24 mouse cellular contexts compared by ENCODE assay signal in genomic region chr9:14076728-14077127, GRCm38 (mm10).
DNase-seq lines count a peak whose midpoint lies in the region; ATAC-seq and TF ChIP-seq lines count a peak whose summit lies in the region.
"Had no signal": no experiment of that assay in that cellular context is flagged by ENCODE, and none has a peak within 500 bp of the region (broad histone marks: within the 10 kb centered on the region; RNA-seq: fewer than 3 reads in every experiment).

No protein-coding gene starts in this region.

- H3K4me1 ChIP-seq in hindbrain, postnatal 0 days (ENCODE audit: insufficient read depth, low read length) = no peaks in the 10 kb centered on the region
- H3K4me1 ChIP-seq in hindbrain, embryonic 13.5 days (replicated peaks) = peaks cover 8% of the 10 kb centered on the region
- H3K4me1 ChIP-seq: forebrain, embryonic 10.5 days; forebrain, embryonic 12.5 days had no signal

- peak; percentile 34 to 79 for DNase-seq in adrenal gland, adult (ENCODE audit: inconsistent age in 2 of 2, low spot score in 1 of 2)
- DNase-seq in adrenal gland, postnatal 4 days (ENCODE audit: low spot score in 2 of 2) = no peak
- peak; percentile 45 for DNase-seq in adrenal gland, postnatal 14 days
- DNase-seq in adrenal gland, adult 2 months = no peak
- DNase-seq in hindbrain, postnatal 0 days (ENCODE audit: low spot score) = peak; percentile 12
- DNase-seq: B cell, adult 2 months; cerebellum, adult 11 months; cerebellum, adult 18-20 months; cerebellum, adult 8-10 months; cerebellum, adult 9-11 months; cerebellum, postnatal 14 days; cerebellum, postnatal 36 days; embryo, embryonic 11 days had no signal

- H3K27me3 ChIP-seq in hindbrain, postnatal 0 days (ENCODE audit: insufficient read depth, low read length) = no peaks in the 10 kb centered on the region
- no peaks in the 10 kb centered on the region for H3K27me3 ChIP-seq in hindbrain, embryonic 13.5 days
- H3K27me3 ChIP-seq: CH12.LX; embryonic facial prominence, embryonic 13.5 days; embryonic facial prominence, embryonic 15.5 days; forebrain, embryonic 12.5 days had no signal

- no peak for TF ChIP-seq CTCF in hindbrain, postnatal 0 days (IDR thresholded peaks at IDR 0.05; ENCODE audit: low read depth)

- no peak overlapping the region for H3K4me3 ChIP-seq in hindbrain, postnatal 0 days (ENCODE audit: low read length)
- H3K4me3 ChIP-seq in hindbrain, embryonic 13.5 days = no peak overlapping the region
- H3K4me3 ChIP-seq: embryonic facial prominence, embryonic 13.5 days; embryonic facial prominence, embryonic 15.5 days; erythroblast, embryonic 14.5 days; forebrain, embryonic 10.5 days; forebrain, embryonic 12.5 days had no signal

- H3K27ac ChIP-seq in hindbrain, postnatal 0 days = no peak overlapping the region
- H3K27ac ChIP-seq in hindbrain, embryonic 13.5 days = no peak overlapping the region
- H3K27ac ChIP-seq: embryonic facial prominence, embryonic 13.5 days; embryonic facial prominence, embryonic 15.5 days; forebrain, embryonic 10.5 days; forebrain, embryonic 12.5 days had no signal

- no peak for ATAC-seq in hindbrain, postnatal 0 days
- no peak for ATAC-seq in hindbrain, embryonic 13.5 days (ENCODE audit: low FRiP score)
- ATAC-seq: CD4-positive, CD25-positive, alpha-beta regulatory T cell, adult 4 months; forebrain, embryonic 14.5 days; forebrain, embryonic 16.5 days had no signal

- no peak overlapping the region for H3K4me2 ChIP-seq in hindbrain, postnatal 0 days (ENCODE audit: low read depth, low read length)
- no peak overlapping the region for H3K4me2 ChIP-seq in hindbrain, embryonic 13.5 days
- H3K4me2 ChIP-seq: embryonic facial prominence, embryonic 13.5 days; embryonic facial prominence, embryonic 15.5 days; forebrain, embryonic 12.5 days had no signal

- H3K9ac ChIP-seq in hindbrain, postnatal 0 days (replicated peaks; ENCODE audit: low read length) = no peak overlapping the region
- H3K9ac ChIP-seq in hindbrain, embryonic 13.5 days = no peak overlapping the region
- H3K9ac ChIP-seq: embryonic facial prominence, embryonic 13.5 days; embryonic facial prominence, embryonic 15.5 days; forebrain, embryonic 12.5 days had no signal

- 51% methylated on average over 5 of the region's 5 CpGs for WGBS in hindbrain, postnatal 0 days
- 77% methylated on average over 5 of the region's 5 CpGs for WGBS in hindbrain, embryonic 13.5 days

- no peaks in the 10 kb centered on the region for H3K36me3 ChIP-seq in hindbrain, postnatal 0 days (ENCODE audit: insufficient read depth, low read length)
- no peaks in the 10 kb centered on the region for H3K36me3 ChIP-seq in hindbrain, embryonic 13.5 days
- H3K36me3 ChIP-seq: embryonic facial prominence, embryonic 13.5 days; embryonic facial prominence, embryonic 15.5 days; forebrain, embryonic 10.5 days; forebrain, embryonic 12.5 days; G1E had no signal

- no peaks in the 10 kb centered on the region for H3K9me3 ChIP-seq in hindbrain, postnatal 0 days (ENCODE audit: low read length)
- no peaks in the 10 kb centered on the region for H3K9me3 ChIP-seq in hindbrain, embryonic 13.5 days
- H3K9me3 ChIP-seq: embryonic facial prominence, embryonic 13.5 days; embryonic facial prominence, embryonic 15.5 days; forebrain, embryonic 10.5 days; forebrain, embryonic 12.5 days; G1E had no signal

Comparison
In these comparisons a context has a peak if more than half of its experiments do, and no peak if none do; other contexts are left out.
1. DNase-seq: peak in adrenal gland, adult (2 of 2), adrenal gland, postnatal 14 days (single experiment) and hindbrain, postnatal 0 days (single experiment); none in adrenal gland, postnatal 4 days (0 of 2) and adrenal gland, adult 2 months (single experiment).